Mouse (Mus musculus): Measurements from ENCODE around the gene Heg1. TPM values are rescaled to one million over a fixed set of nuclear protein-coding genes. Genes with fewer than 3 reads are reported as not detected.

Heg1 gene
- polyA plus RNA-seq, 1 experiment from 2014 or later = 15.9 TPM

DNA sequence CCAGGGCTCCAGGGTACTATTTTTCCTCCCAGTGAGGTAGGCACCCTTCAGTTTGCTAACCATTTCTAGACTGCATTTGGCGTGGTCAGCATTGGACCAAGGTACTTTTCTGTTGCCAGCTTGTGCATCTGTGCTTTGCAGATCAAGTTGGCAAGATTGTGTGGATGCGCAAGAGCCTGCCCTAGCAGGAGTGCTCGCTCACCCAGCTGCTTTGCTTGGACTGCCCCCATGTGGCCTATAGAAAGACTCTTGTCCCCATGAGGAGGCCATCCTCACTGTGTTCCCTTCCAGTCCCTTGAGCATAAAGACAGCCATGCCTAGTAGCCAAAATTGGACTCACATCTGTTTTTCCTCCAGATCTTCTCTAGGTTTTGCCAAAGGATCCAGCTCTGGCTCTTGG, 55.6 kb downstream of the Heg1 start:
- Histone ChIP-seq H3K27me3 (ENCODE audit: control insufficient read depth, insufficient read depth, low read length) (no peaks in the 10 kb centered on the region), H3K36me3 (ENCODE audit: control insufficient read depth, insufficient read depth, low read length) (no peaks in the 10 kb centered on the region), H3K9me3 (ENCODE audit: control insufficient read depth, low read length) (no peaks in the 10 kb centered on the region), H3K27ac (replicated peaks; ENCODE audit: low read depth, low read length) (no peak overlapping the region), H3K9ac (replicated peaks; ENCODE audit: low read length) (no peak overlapping the region), H3K4me2 (ENCODE audit: low read length) (no peak overlapping the region), H3K4me3 (replicated peaks; ENCODE audit: low read depth, low read length) (no peak overlapping the region), H3K4me1 (ENCODE audit: control insufficient read depth, insufficient read depth, low read length) (peaks cover 27% of the 10 kb centered on the region)
- ATAC-seq (ENCODE audit: low FRiP score, low TSS enrichment) (no peak), DNase-seq (peak; percentile 81)
- 49% methylated on average over 3 of the region's 3 CpGs for WGBS

DNA sequence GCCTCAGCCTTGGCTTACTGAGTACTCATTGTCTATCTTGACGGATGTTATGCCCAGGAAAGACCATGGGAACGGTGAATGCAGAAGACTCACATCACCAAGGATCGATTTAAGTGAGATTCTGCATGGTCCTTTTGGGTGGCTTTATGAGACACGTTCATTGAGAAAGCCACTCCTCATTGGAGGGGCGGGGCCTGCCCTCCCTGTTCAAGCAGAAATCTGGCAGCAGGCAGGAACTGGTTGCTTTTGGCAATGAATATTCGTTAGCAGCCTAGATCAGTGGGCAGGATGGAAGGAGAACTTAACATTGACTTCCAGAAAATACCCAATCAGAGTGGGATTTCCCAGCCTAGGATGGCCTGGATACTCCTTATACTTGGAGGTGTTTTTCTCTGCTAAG, 56.2 kb downstream of the Heg1 start:
- Histone ChIP-seq H3K4me1 (ENCODE audit: control insufficient read depth, insufficient read depth, low read length) (peaks cover 21% of the 10 kb centered on the region), H3K36me3 (ENCODE audit: control insufficient read depth, insufficient read depth, low read length) (no peaks in the 10 kb centered on the region), H3K4me3 (replicated peaks; ENCODE audit: low read depth, low read length) (no peak overlapping the region), H3K4me2 (ENCODE audit: low read length) (no peak overlapping the region), H3K27me3 (ENCODE audit: control insufficient read depth, insufficient read depth, low read length) (no peaks in the 10 kb centered on the region), H3K9me3 (ENCODE audit: control insufficient read depth, low read length) (no peaks in the 10 kb centered on the region), H3K27ac (replicated peaks; ENCODE audit: low read depth, low read length) (no peak overlapping the region), H3K9ac (replicated peaks; ENCODE audit: low read length) (no peak overlapping the region)
- DNase-seq = no peak
- 49% methylated on average over 6 of the region's 6 CpGs for WGBS
- ATAC-seq (ENCODE audit: low FRiP score, low TSS enrichment) = no peak

- ATAC-seq (ENCODE audit: low FRiP score, low TSS enrichment) (no peak), DNase-seq (no peak)
- H3K9me3 ChIP-seq (ENCODE audit: control insufficient read depth, low read length) = no peaks in the 10 kb centered on the region
- no peak overlapping the region for H3K9ac ChIP-seq (replicated peaks; ENCODE audit: low read length)
- 54% methylated on average over 5 of the region's 5 CpGs for WGBS
- H3K4me1 ChIP-seq (ENCODE audit: control insufficient read depth, insufficient read depth, low read length) = peaks cover 8% of the 10 kb centered on the region
- no peaks in the 10 kb centered on the region for H3K36me3 ChIP-seq (ENCODE audit: control insufficient read depth, insufficient read depth, low read length)
- H3K4me2 ChIP-seq (ENCODE audit: low read length) = no peak overlapping the region
- no peak overlapping the region for H3K4me3 ChIP-seq (replicated peaks; ENCODE audit: low read depth, low read length)
- H3K27me3 ChIP-seq (ENCODE audit: control insufficient read depth, insufficient read depth, low read length) = no peaks in the 10 kb centered on the region
- H3K27ac ChIP-seq (replicated peaks; ENCODE audit: low read depth, low read length) = no peak overlapping the region
These were observed 57.6 kb downstream of the Heg1 start for GRCm38 (mm10) chr16:33741795-33742194.

DNA sequence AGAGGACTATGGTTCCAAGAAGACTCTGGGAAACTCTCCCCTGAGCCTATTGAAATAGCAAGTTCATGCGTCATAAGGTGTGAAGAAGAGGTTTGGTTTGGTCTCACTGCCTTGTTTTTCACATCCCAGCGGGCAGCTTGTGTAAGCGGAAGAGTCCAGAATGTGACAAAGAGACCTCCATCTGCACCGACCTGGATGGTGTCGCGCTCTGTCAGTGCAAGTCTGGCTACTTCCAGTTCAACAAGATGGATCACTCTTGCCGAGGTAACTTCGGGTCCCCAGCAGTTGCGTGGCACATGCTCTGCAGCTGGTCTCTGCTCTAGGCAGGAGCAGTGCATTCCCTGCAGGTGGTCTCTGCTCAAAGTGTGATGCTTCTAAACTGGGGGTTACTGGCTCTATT, 58.1 kb downstream of the Heg1 start:
- Histone ChIP-seq H3K27me3 (ENCODE audit: control insufficient read depth, insufficient read depth, low read length) (no peaks in the 10 kb centered on the region), H3K4me2 (ENCODE audit: low read length) (no peak overlapping the region), H3K9ac (replicated peaks; ENCODE audit: low read length) (no peak overlapping the region), H3K36me3 (ENCODE audit: control insufficient read depth, insufficient read depth, low read length) (no peaks in the 10 kb centered on the region), H3K27ac (replicated peaks; ENCODE audit: low read depth, low read length) (no peak overlapping the region), H3K4me1 (ENCODE audit: control insufficient read depth, insufficient read depth, low read length) (peaks cover 10% of the 10 kb centered on the region), H3K9me3 (ENCODE audit: control insufficient read depth, low read length) (no peaks in the 10 kb centered on the region), H3K4me3 (replicated peaks; ENCODE audit: low read depth, low read length) (no peak overlapping the region)
- DNase-seq (no peak), ATAC-seq (ENCODE audit: low FRiP score, low TSS enrichment) (no peak)
- WGBS = 78% methylated on average over 9 of the region's 9 CpGs

- H3K27me3 ChIP-seq (ENCODE audit: control insufficient read depth, insufficient read depth, low read length) = no peaks in the 10 kb centered on the region
- no peak overlapping the region for H3K9ac ChIP-seq (replicated peaks; ENCODE audit: low read length)
- H3K4me3 ChIP-seq (replicated peaks; ENCODE audit: low read depth, low read length) = no peak overlapping the region
- no peaks in the 10 kb centered on the region for H3K36me3 ChIP-seq (ENCODE audit: control insufficient read depth, insufficient read depth, low read length)
- H3K9me3 ChIP-seq (ENCODE audit: control insufficient read depth, low read length) = no peaks in the 10 kb centered on the region
- H3K27ac ChIP-seq (replicated peaks; ENCODE audit: low read depth, low read length) = no peak overlapping the region
- no peak; the same call in 1 of the 2 replicates for ATAC-seq (ENCODE audit: low FRiP score, low TSS enrichment)
- peak; percentile 83 for DNase-seq
- no peak overlapping the region for H3K4me2 ChIP-seq (ENCODE audit: low read length)
- peaks cover 8% of the 10 kb centered on the region; the same call in 1 of the 2 replicates for H3K4me1 ChIP-seq (ENCODE audit: control insufficient read depth, insufficient read depth, low read length)
- 55% methylated on average over 7 of the region's 7 CpGs for whole genome bisulfite sequencing
These were observed 60.7 kb downstream of the Heg1 start for GRCm38 (mm10) chr16:33744622-33745419.

DNA sequence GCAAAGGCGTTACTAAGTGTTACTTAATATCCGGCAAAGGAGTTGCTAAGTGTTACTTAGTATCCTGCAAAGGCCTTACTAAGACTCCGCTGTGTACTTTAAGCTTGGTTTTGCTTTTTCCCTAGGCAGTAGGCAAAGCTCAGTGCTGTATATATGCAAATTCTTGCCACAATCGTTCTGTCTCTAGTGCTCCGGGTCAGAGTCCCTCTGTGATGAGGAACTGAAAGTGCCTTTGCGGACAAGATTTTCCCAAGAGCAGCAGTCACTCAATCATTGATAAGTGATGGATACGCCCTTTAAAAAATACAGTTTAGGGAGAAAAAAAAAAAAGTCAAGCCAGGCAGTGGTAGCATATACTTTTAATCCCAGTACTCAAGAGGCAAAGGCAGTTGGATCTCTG, 61.3 kb downstream of the Heg1 start:
- WGBS = 81% methylated on average over 7 of the region's 7 CpGs
- no peaks in the 10 kb centered on the region for H3K9me3 ChIP-seq (ENCODE audit: control insufficient read depth, low read length)
- no peaks in the 10 kb centered on the region for H3K27me3 ChIP-seq (ENCODE audit: control insufficient read depth, insufficient read depth, low read length)
- ATAC-seq (ENCODE audit: low FRiP score, low TSS enrichment) (no peak), DNase-seq (no peak)
- no peak overlapping the region for H3K4me2 ChIP-seq (ENCODE audit: low read length)
- H3K4me1 ChIP-seq (ENCODE audit: control insufficient read depth, insufficient read depth, low read length) = peaks cover 8% of the 10 kb centered on the region; the same call in 1 of the 2 replicates
- H3K4me3 ChIP-seq (replicated peaks; ENCODE audit: low read depth, low read length) = no peak overlapping the region
- H3K27ac ChIP-seq (replicated peaks; ENCODE audit: low read depth, low read length) = no peak overlapping the region
- no peak overlapping the region for H3K9ac ChIP-seq (replicated peaks; ENCODE audit: low read length)
- no peaks in the 10 kb centered on the region for H3K36me3 ChIP-seq (ENCODE audit: control insufficient read depth, insufficient read depth, low read length)

DNA sequence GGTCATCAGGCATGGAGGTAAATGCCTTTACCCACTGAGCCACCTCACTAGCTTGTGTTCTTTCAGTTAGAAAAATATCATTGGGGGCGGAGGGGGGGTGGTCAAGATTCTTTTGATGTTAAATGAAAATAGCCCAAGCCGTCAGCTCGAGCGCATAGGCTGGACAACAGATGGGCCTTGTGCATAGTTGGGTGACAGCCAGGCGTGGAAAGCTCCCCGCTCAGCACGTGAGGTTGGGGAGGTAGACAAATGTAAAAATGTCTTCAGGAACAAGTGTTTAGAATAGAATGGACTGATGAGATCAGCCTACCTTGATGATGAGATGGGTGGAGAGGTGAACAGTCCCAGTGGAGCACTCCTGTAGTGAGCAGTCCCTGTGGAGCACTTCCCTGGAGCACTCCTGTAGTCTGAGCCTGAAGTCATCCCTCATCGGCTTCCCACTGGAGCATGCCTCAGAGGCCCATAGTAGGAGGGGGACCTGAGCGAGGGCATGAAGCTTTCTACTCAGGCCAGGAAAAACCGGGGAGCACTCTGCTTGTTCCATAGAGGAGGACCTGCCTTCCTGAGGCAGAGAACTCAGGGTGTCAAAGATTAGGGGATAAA, 62.0 kb downstream of the Heg1 start:
- WGBS = 87% methylated on average over 10 of the region's 10 CpGs
- H3K9ac ChIP-seq (replicated peaks; ENCODE audit: low read length) = no peak overlapping the region
- H3K9me3 ChIP-seq (ENCODE audit: control insufficient read depth, low read length) = no peaks in the 10 kb centered on the region
- no peak for DNase-seq
- peaks cover 7% of the 10 kb centered on the region; the same call in 1 of the 2 replicates for H3K4me1 ChIP-seq (ENCODE audit: control insufficient read depth, insufficient read depth, low read length)
- no peak for ATAC-seq (ENCODE audit: low FRiP score, low TSS enrichment)
- H3K27me3 ChIP-seq (ENCODE audit: control insufficient read depth, insufficient read depth, low read length) = no peaks in the 10 kb centered on the region
- no peaks in the 10 kb centered on the region for H3K36me3 ChIP-seq (ENCODE audit: control insufficient read depth, insufficient read depth, low read length)
- no peak overlapping the region for H3K4me3 ChIP-seq (replicated peaks; ENCODE audit: low read depth, low read length)
- no peak overlapping the region for H3K4me2 ChIP-seq (ENCODE audit: low read length)
- H3K27ac ChIP-seq (replicated peaks; ENCODE audit: low read depth, low read length) = no peak overlapping the region

GRCm38 (mm10) chr16:33747346-33747954, 63.3 kb downstream of the Heg1 start:
- H3K27ac ChIP-seq (replicated peaks; ENCODE audit: low read depth, low read length) = no peak overlapping the region
- H3K27me3 ChIP-seq (ENCODE audit: control insufficient read depth, insufficient read depth, low read length) = no peaks in the 10 kb centered on the region
- 0 out of 2 replicates have a peak, but pooled peaks cover 5% of the 10 kb centered on the region for H3K4me1 ChIP-seq (ENCODE audit: control insufficient read depth, insufficient read depth, low read length)
- 62% methylated on average over 7 of the region's 7 CpGs for WGBS
- no peak overlapping the region for H3K4me3 ChIP-seq (replicated peaks; ENCODE audit: low read depth, low read length)
- no peak overlapping the region for H3K4me2 ChIP-seq (ENCODE audit: low read length)
- DNase-seq (no peak), ATAC-seq (ENCODE audit: low FRiP score, low TSS enrichment) (no peak)
- H3K36me3 ChIP-seq (ENCODE audit: control insufficient read depth, insufficient read depth, low read length) = no peaks in the 10 kb centered on the region
- no peak overlapping the region for H3K9ac ChIP-seq (replicated peaks; ENCODE audit: low read length)
- no peaks in the 10 kb centered on the region for H3K9me3 ChIP-seq (ENCODE audit: control insufficient read depth, low read length)
